Mouse (Mus musculus): ENCODE results near the gene Zfp934. TPM values are rescaled to one million over a fixed set of nuclear protein-coding genes. Genes with fewer than 3 reads are reported as not detected.
"Not testable (repeated sequence)": the region's sequence is repeated elsewhere in the genome, so short reads cannot be mapped to it uniquely, and the experiment has no call there.

The Zfp934 gene
- polyA plus RNA-seq (2012; rRNA removed): 1.3 and 1.9 TPM in 2 replicates

DNA sequence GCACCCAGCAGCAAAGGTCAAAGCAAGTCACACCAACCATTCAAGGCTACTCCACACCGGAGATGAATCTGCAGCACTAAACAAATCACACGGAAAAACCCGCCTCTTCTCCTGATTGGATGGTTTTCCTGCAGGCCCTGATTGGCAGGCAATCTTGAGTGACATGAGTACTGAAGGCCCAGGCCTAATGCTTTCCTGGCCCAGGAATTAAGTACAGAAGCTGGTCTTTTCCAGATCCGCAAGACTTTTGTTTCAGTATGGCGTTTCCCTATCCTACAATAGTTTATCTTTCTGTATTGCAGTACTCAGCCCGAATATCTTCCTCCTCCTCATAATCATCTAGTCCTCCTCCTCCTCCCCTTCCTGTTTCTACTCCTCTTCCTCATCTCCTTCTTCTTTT is at the start of gene Zfp934:
TSS of gene Zfp934 (minus strand) at position 101 of the 400 bp plus-strand sequence.
- not testable (repeated sequence) for DNase-seq (ENCODE audit: low read depth)

DNA sequence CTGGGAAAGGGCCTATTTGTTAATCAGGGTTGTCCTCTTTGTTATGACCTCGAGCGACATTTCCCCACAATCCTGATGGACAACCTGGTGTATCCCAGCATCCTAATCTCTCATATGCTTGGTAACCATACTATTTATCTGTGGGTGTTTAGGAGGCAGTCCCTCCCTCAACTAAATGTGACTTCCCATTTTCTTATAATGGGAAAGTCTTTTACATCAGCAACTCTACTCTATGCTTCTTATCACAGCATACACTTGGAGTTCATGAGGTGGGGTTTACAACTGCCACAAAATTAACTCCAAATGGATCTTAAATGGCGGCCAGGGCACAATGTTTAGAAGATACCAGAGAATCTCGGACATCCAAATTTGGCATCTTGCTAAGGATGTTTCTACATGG is 46.5 kb upstream of the Zfp934 start:
- DNase-seq (ENCODE audit: low read depth): not testable (repeated sequence)

DNA sequence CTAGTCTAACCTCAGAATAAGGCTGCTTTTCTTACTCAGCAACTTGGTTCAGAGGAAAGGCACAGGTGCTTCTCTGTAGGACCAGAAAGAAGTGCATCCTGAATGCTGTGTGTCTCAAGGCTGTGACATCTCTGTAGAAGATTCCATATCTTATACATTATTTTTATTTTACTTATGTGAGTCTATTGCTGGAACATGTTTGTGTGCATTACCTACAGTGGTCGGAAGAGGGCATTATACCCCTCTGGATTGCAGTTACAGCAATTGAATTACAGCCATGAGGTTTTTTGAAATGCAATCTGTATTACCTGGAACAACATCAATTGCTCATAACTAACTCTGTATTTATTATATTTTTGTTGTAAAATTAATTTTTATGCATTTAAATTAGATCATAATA is 9.3 kb downstream of the Zfp934 start:
- DNase-seq (ENCODE audit: low read depth): not testable (repeated sequence)

DNA sequence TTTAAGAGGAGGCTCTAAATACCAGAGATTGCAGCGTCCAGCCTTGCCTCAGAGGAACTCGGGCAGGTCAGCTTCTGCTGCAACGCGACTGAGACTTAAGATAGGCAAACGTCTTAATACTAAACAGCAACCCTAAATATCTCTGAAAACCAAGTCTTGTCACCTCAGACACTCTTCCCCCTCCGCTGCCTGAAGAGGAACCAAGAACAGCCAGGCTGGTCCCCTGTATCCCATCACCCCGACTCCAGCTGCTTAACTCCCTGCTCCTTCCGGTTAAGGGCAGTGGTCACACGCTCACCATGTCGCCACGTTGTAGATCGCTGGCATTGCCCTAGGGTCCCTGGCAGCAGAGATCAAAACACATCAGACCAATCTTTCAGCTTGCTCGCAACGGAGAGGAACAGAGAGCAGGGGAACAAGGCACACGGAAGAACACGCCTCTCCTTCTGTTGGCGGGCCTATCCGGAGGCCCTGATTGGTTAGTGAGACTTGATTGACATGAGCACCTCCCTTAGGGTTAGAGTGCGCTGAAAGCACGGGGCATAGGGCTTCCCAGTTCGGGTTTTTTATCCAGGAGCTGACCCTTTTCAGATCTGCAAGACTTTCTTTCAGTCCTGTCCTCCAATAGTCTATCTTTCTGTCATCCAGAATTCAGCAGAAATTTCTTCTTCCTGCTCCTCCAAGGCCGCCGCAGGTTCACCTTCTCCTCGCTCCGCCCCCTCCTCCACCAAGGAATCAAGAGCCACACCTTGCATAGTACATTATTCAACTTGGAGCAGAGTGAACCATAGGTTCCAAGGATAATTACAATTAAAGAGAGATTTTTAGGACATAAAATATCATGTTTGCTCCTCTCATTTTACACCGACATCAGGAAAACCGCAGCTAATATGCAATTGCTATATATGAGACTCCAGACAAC is 12.5 kb downstream of the Zfp934 start, which contains the start of gene Zfp935:
TSS of gene Zfp935 (minus strand) at position 323 of the 922 bp plus-strand sequence.
- not testable (repeated sequence) for DNase-seq (ENCODE audit: low read depth)

DNA sequence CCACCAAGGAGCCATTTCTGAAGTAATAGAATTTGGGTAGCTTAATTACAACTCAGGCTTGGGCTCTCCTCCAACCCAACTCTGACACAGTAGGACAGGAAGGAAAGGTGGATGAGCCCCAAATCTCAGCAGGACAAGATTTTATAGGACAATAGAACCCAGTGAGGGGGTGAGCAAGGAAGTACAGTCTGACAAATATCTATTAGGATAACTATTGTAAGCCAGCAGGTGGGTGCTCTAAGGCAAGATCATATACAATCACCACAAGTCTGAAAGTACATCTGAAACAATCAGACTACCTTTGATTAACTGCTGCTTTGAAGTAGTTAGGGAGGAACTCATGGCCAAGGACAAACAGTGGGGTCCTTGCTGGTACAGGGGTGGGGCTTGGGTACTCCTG is 40.9 kb downstream of the Zfp934 start:
- not testable (repeated sequence) for DNase-seq (ENCODE audit: low read depth)

DNA sequence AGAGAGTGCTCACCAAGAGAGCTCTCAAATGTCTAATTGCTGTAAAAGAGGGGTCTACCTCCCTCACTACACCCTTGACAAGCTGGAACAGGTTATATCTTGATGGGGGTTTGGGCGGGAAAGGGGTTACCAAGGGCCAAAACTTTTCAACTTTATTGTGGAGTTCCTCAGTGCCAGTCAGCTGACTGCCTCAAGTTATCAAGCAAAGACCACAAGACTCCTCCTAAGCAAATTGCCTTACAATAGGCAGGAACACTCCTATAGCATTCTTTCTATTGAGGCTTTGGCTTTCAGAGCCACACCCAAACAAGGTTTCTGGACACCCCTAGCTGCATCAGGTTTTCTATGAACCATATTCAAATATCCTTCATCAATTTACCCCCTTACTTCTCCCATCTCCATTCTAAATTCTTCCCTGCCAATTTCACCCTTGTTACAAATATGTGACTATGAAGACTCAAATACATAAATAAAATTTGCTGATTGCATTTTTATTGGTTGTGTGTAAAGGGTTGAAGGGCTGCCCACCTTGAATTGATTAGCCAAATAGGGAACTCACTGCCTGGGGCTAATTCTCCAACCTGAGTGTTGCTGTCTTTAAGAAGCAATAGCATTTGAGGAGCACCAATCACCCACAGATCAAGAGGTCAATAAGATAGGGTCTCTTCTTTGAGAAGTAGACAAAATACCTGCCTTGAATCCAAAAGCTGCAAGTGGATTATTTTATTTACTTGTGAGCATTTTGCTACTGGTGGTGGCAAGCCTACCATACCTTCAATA is 60.2 kb downstream of the Zfp934 start:
- DNase-seq (ENCODE audit: low read depth): not testable (repeated sequence)

DNA sequence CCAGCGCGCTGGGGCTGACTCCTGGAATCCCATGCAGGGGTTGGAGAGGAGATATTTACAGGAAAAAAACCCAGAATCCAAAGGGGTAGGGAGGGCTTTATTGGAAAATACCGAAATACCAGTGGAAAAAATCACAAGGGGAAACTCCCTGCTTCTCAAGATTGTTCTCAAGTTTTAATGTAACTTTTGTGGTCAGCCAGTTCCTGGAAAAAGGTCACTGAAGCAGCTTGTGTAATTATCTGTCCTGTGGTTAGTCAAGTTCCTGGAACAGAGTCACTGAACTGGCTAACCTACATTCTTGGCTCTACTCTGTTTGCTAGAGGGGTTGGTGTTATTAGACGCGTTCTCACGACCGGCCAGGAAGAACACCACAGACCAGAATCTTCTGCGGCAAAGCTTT is 98.3 kb downstream of the Zfp934 start:
- not testable (repeated sequence) for DNase-seq (ENCODE audit: low read depth)

DNA sequence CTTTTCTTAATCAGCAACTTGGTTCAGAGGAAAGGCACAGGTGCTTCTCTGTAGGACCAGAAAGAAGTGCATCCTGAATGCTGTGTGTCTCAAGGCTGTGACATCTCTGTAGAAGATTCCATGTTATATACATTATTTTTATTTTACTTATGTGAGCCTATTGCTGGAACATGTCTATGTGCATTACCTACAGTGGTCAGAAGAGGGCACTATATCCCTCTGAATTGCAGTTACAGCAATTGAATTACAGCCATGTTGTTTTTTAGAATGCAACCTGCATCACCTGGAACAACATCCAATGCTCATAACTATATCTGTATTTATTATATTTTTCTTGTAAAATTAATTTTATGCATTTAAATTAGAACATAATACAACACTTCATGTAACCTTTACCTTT is 101.1 kb downstream of the Zfp934 start:
- DNase-seq (ENCODE audit: low read depth): not testable (repeated sequence)

DNA sequence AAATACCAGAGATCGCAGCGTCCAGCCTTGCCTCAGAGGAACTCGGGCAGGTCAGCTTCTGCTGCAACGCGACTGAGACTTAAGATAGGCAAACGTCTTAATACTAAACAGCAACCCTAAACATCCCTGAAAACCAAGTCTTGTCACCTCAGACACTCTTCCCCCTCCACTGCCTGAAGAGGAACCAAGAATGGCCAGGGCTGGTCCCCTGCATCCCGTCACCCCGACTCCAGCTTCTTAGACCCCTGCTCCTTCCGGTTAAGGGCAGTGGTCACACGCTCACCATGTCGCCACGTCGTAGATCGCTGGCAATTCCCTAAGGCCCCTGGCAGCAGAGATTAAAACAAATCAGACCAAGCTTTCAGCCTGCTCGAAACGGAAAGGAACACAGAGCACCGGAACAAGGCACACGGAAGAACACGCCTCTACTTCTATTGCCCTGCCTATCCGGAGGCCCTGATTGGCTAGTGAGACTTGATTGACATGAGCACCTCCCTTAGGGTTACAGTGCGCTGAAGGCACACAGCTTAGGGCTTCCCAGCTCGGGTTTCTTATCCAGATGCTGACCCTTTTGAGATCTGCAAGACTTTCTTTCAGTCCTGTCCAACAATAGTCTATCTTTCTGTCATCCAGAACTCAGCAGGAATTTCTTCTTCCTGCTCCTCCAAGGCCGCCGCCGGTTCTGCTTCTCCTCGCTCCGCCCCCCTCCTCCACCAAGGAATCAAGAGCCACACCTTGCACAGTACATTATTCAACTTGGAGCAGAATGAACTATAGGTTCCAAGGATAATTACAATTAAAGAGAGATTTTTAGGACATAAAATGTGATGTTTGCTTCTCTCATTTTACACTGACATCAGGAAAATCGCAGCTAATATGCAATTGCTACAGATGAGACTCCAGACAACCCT is 104.3 kb downstream of the Zfp934 start, which contains the start of gene Gm49359:
TSS of gene Gm49359 (minus strand) at position 409 of the 911 bp plus-strand sequence.
- DNase-seq (ENCODE audit: low read depth): peak; percentile 69

Other genes starting within 250 kb of the Zfp934 start
- gene Gm3604, start 188.0 kb downstream of the Zfp934 start, polyA plus RNA-seq (2012; rRNA removed): 0.19 and 0.28 TPM in 2 replicates
- 1.6 TPM in 2 replicates for gene Gm49359, start 104.4 kb downstream of the Zfp934 start, polyA plus RNA-seq (2012; rRNA removed)
- not detected in 2 replicates for gene Zfp935, start 12.7 kb downstream of the Zfp934 start, polyA plus RNA-seq (2012; rRNA removed)
- gene 6720489N17Rik, start 53.0 kb upstream of the Zfp934 start, polyA plus RNA-seq (2012; rRNA removed): 0.16 and 0.62 TPM in 2 replicates
- gene Platr25, start 189.5 kb upstream of the Zfp934 start, polyA plus RNA-seq (2012; rRNA removed): 1.1 and 1.3 TPM in 2 replicates
- 0.35 and 0.71 TPM in 2 replicates for gene Gm5141, start 214.6 kb upstream of the Zfp934 start, polyA plus RNA-seq (2012; rRNA removed)

Data from gonadal fat pad, adult 2 months (tissue).